ENCODE assay signal across 20 mouse cellular contexts in genomic region chr6:22035408-22035807, GRCm38 (mm10). TPM values are rescaled to one million over a fixed set of nuclear protein-coding genes. Genes with fewer than 3 reads are reported as not detected.
A peak's percentile ranks its signal among the peaks of the same experiment; 100 is the strongest.
DNase-seq lines count a peak whose midpoint lies in the region; ATAC-seq and TF ChIP-seq lines count a peak whose summit lies in the region.
"Had no signal": no experiment of that assay in that cellular context is flagged by ENCODE, and none has a peak within 500 bp of the region (broad histone marks: within the 10 kb centered on the region; RNA-seq: fewer than 3 reads in every experiment).

No protein-coding gene starts in this region.

- peaks cover 15% of the 10 kb centered on the region; the same call in 1 of the 2 replicates for H3K79me2 ChIP-seq in liver, adult 2 months (ENCODE audit: control insufficient read depth, insufficient read depth, low read length)

- H3K27ac ChIP-seq in liver, adult 2 months (replicated peaks; ENCODE audit: insufficient read depth, low read depth, low read length): no peak overlapping the region
- H3K27ac ChIP-seq in liver, postnatal 0 days (ENCODE audit: low read depth): no peak overlapping the region
- no peak overlapping the region for H3K27ac ChIP-seq in liver, embryonic 11.5 days (ENCODE audit: low read depth, low read length)
- H3K27ac ChIP-seq: forebrain, embryonic 12.5 days; hindbrain, embryonic 14.5 days; limb, embryonic 12.5 days; liver, embryonic 15.5 days had no signal

- DNase-seq in adrenal gland, adult 2 months: peak; percentile 57
- no peak for DNase-seq in adrenal gland, postnatal 4 days (ENCODE audit: low spot score in 2 of 2)
- peak; percentile 45 for DNase-seq in liver, adult 2 months (ENCODE audit: extremely low read depth, low read depth, low spot score)
- DNase-seq in liver, postnatal 0 days: no peak
- DNase-seq in urinary bladder, adult 2 months (ENCODE audit: low spot score): no peak
- DNase-seq in liver, embryonic 11.5 days (ENCODE audit: low spot score): no peak
- DNase-seq: cerebellum, adult 9-10 months; embryo, embryonic 11 days; gastrocnemius, postnatal 36 days; right cerebral cortex, postnatal 4 days; thymus, postnatal 4 days had no signal

- 33% methylated on average over 6 of the region's 6 CpGs for WGBS in liver, adult 2 months
- 60% methylated on average over 6 of the region's 6 CpGs for WGBS in liver, postnatal 0 days (ENCODE audit: insufficient replicate concordance)
- WGBS in liver, embryonic 11.5 days: 63% methylated on average over 6 of the region's 6 CpGs

- H3K36me3 ChIP-seq in liver, adult 2 months (ENCODE audit: control insufficient read depth, insufficient read depth, low read length): no peaks in the 10 kb centered on the region
- H3K36me3 ChIP-seq in liver, postnatal 0 days (replicated peaks; ENCODE audit: insufficient read depth, low read length): no peaks in the 10 kb centered on the region
- no peaks in the 10 kb centered on the region for H3K36me3 ChIP-seq in liver, embryonic 11.5 days (ENCODE audit: control insufficient read depth, insufficient read depth, low read length)
- H3K36me3 ChIP-seq: forebrain, embryonic 12.5 days; liver, embryonic 15.5 days had no signal

- H3K4me1 ChIP-seq in liver, adult 2 months (ENCODE audit: control insufficient read depth, insufficient read depth, low read length): no peaks in the 10 kb centered on the region
- H3K4me1 ChIP-seq in liver, postnatal 0 days (ENCODE audit: insufficient read depth): peaks cover 6% of the 10 kb centered on the region; the same call in 1 of the 2 replicates
- no peaks in the 10 kb centered on the region; the same call in 1 of the 2 replicates for H3K4me1 ChIP-seq in liver, embryonic 11.5 days (replicated peaks; ENCODE audit: control insufficient read depth, insufficient read depth, low read length)
- H3K4me1 ChIP-seq: liver, embryonic 15.5 days had no signal

- no peak for TF ChIP-seq EP300 in liver, postnatal 0 days (IDR thresholded peaks at IDR 0.05; ENCODE audit: low read depth)

- no peak for TF ChIP-seq POLR2A in liver, adult 2 months (IDR thresholded peaks at IDR 0.05; ENCODE audit: extremely low read depth, insufficient read depth, low read length)

- no peak for TF ChIP-seq CTCF in liver, adult 2 months (IDR thresholded peaks at IDR 0.05; ENCODE audit: low read depth, low read length)
- TF ChIP-seq CTCF in liver, postnatal 0 days (IDR thresholded peaks at IDR 0.05; ENCODE audit: low read depth): no peak

- no peak for ATAC-seq in liver, postnatal 0 days
- ATAC-seq in common myeloid progenitor, adult 5-6 weeks (replicated peaks; ENCODE audit: low read depth, poor library complexity, severe bottlenecking): peak; percentile 32
- ATAC-seq in megakaryocyte, adult 5-6 weeks (ENCODE audit: poor library complexity, severe bottlenecking): peak; percentile 33; the same call in 1 of the 2 replicates
- no peak for ATAC-seq in liver, embryonic 11.5 days (replicated peaks; ENCODE audit: low FRiP score)
- ATAC-seq: activated CD4-positive, CD25-positive, alpha-beta regulatory T cell, adult 4 months; intestine, postnatal 0 days had no signal

- H3K4me2 ChIP-seq in liver, postnatal 0 days (ENCODE audit: low read depth, low read length): no peak overlapping the region
- H3K4me2 ChIP-seq in liver, embryonic 11.5 days: no peak overlapping the region
- H3K4me2 ChIP-seq: forebrain, embryonic 12.5 days; heart, embryonic 11.5 days; hindbrain, embryonic 14.5 days; limb, embryonic 12.5 days; liver, embryonic 15.5 days had no signal

- no peaks in the 10 kb centered on the region for H3K27me3 ChIP-seq in liver, adult 2 months (ENCODE audit: control insufficient read depth, insufficient read depth, low read length)
- no peaks in the 10 kb centered on the region for H3K27me3 ChIP-seq in liver, postnatal 0 days (ENCODE audit: insufficient read depth, low read length)
- H3K27me3 ChIP-seq in liver, embryonic 11.5 days (replicated peaks; ENCODE audit: control insufficient read depth, insufficient read depth, low read length): no peaks in the 10 kb centered on the region
- H3K27me3 ChIP-seq: forebrain, embryonic 12.5 days; limb, embryonic 12.5 days; liver, embryonic 15.5 days had no signal

- no peak overlapping the region for H3K9ac ChIP-seq in liver, adult 2 months (ENCODE audit: low read depth, low read length)
- H3K9ac ChIP-seq in liver, postnatal 0 days (replicated peaks): no peak overlapping the region
- H3K9ac ChIP-seq in liver, embryonic 11.5 days (ENCODE audit: low read depth, low read length): no peak overlapping the region
- H3K9ac ChIP-seq: forebrain, embryonic 12.5 days; hindbrain, embryonic 14.5 days; limb, embryonic 12.5 days; liver, embryonic 15.5 days had no signal

- H3K4me3 ChIP-seq in liver, adult 2 months (ENCODE audit: insufficient read depth, low read depth, low read length): no peak overlapping the region
- no peak overlapping the region for H3K4me3 ChIP-seq in liver, postnatal 0 days (ENCODE audit: low read depth, low read length)
- no peak overlapping the region for H3K4me3 ChIP-seq in liver, embryonic 11.5 days (ENCODE audit: low read depth, low read length)
- H3K4me3 ChIP-seq: forebrain, embryonic 12.5 days; limb, embryonic 12.5 days; liver, embryonic 15.5 days had no signal

- H3K9me3 ChIP-seq in liver, postnatal 0 days (ENCODE audit: low read length): no peaks in the 10 kb centered on the region
- H3K9me3 ChIP-seq in liver, embryonic 11.5 days (ENCODE audit: control insufficient read depth, low read length): no peaks in the 10 kb centered on the region
- H3K9me3 ChIP-seq: forebrain, embryonic 12.5 days; limb, embryonic 12.5 days; liver, embryonic 15.5 days had no signal

RNA-seq across cellular contexts. Expression of gene Cped1, which starts 49.7 kb away (rescaled TPM):
- total RNA-seq in adrenal gland, adult 2 months (2021): 10 to 100 TPM; 38.2 to 51.7 TPM
- polyA plus RNA-seq in adrenal gland, adult 2 months (2012; rRNA removed): 5.6 and 7.1 TPM in 2 replicates
- 10 to 100 TPM; 25.1 to 29.0 TPM for total RNA-seq in adrenal gland, postnatal 4 days (2021)
- total RNA-seq in liver, adult 2 months (2014; rRNA removed): 59.8 and 63.6 TPM in 2 replicates
- 6.0 and 6.9 TPM in 2 replicates for polyA plus RNA-seq in liver, adult 2 months (2012; rRNA removed)
- polyA plus RNA-seq in liver, postnatal 0 days (2015; fragmentation: Nextera tagmentation; extraction: Ambion mirVana): 8.2 and 8.9 TPM in 2 replicates
- 2.9 and 5.8 TPM in 2 replicates for total RNA-seq in common myeloid progenitor, adult 5-6 weeks (2017)
- 0.22 and 1.3 TPM in 2 replicates for total RNA-seq in megakaryocyte, adult 5-6 weeks (2015)
- 0.99 and 1.3 TPM in 2 replicates for total RNA-seq in megakaryocyte, adult 5-6 weeks (2017)
- polyA plus RNA-seq in urinary bladder, adult 2 months (2012; rRNA removed): 28.5 and 33.2 TPM in 2 replicates
- polyA plus RNA-seq in liver, embryonic 11.5 days (2014; fragmentation: Nextera tagmentation; extraction: Ambion mirVana): 6.9 TPM in 2 replicates

Comparison
In these comparisons a context has a peak if more than half of its experiments do, and no peak if none do; other contexts are left out.
1. DNase-seq: peak in adrenal gland, adult 2 months (single experiment) and liver, adult 2 months (single experiment); none in adrenal gland, postnatal 4 days (0 of 2), liver, postnatal 0 days (single experiment), urinary bladder, adult 2 months (single experiment) and liver, embryonic 11.5 days (single experiment).
2. ATAC-seq: peak in common myeloid progenitor, adult 5-6 weeks (single experiment) and megakaryocyte, adult 5-6 weeks (single experiment); none in liver, postnatal 0 days (single experiment) and liver, embryonic 11.5 days (single experiment).